Mouse (Mus musculus): ENCODE results near the gene Dars2. TPM values are rescaled to one million over a fixed set of nuclear protein-coding genes. Genes with fewer than 3 reads are reported as not detected.

Gene Dars2
- polyA plus RNA-seq, 1 experiment from 2014 or later, result 35.7 TPM

DNA sequence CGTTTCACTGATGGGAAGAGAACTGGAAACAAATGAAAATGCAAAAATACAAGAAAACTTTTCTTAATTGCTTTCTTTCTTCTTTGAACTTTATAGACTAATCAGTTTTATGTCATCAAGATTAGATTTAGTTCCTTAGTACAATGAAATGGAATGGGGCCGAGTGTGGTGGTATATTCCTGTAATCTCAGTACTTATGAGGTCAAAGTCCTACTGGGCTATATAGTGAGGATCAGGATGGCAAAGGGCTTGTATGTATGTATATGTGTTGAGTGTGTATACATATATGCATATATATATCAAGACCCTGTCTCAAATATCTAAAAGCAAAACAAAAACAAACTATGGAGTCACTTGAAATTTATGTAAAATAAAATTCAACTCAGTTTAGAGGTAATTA, 54.1 kb downstream of the Dars2 start:
- H3K9me3 ChIP-seq, result no peaks in the 10 kb centered on the region
- H3K36me3 ChIP-seq, result peaks cover 56% of the 10 kb centered on the region
- H3K4me3 ChIP-seq (replicated peaks), result no peak overlapping the region
- no peaks in the 10 kb centered on the region; the same call in 1 of the 2 replicates for H3K4me1 ChIP-seq (replicated peaks)
- H3K27me3 ChIP-seq, result no peaks in the 10 kb centered on the region
- WGBS, result 81% methylated on average over 2 of the region's 2 CpGs
- no peak overlapping the region for H3K27ac ChIP-seq
- no peak overlapping the region for H3K9ac ChIP-seq (replicated peaks)
- no peak for ATAC-seq (ENCODE audit: insufficient number of reproducible peaks, insufficient read depth, low FRiP score, low TSS enrichment, low read depth)
- no peak overlapping the region for H3K4me2 ChIP-seq

DNA sequence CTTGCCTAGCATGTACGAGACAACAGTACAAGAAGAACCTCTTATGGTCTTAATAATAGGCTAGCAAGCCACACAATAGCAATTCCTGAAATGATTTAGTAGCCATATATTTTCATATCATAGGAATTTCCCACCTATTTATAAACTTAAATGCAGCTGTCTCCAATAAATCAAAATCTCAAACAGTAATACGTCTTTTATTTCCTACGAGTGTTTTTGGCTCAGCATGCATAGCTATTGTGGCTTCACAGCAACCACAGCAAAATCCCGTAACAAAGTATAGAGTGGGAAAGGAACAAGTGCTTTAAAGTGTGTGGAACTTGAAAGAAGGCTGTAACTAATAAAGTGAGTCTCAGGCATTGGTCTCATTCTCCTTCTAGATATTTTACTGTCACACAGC, 60.0 kb downstream of the Dars2 start:
- 70% methylated on average over 4 of the region's 4 CpGs for WGBS
- no peaks in the 10 kb centered on the region for H3K9me3 ChIP-seq
- H3K36me3 ChIP-seq, result peaks cover 33% of the 10 kb centered on the region
- H3K4me1 ChIP-seq (replicated peaks), result no peaks in the 10 kb centered on the region; the same call in none of the 2 replicates
- no peak overlapping the region for H3K4me3 ChIP-seq (replicated peaks)
- no peak overlapping the region for H3K4me2 ChIP-seq
- ATAC-seq (ENCODE audit: insufficient number of reproducible peaks, insufficient read depth, low FRiP score, low TSS enrichment, low read depth), result no peak
- H3K27ac ChIP-seq, result no peak overlapping the region
- no peaks in the 10 kb centered on the region for H3K27me3 ChIP-seq
- no peak overlapping the region for H3K9ac ChIP-seq (replicated peaks)

DNA sequence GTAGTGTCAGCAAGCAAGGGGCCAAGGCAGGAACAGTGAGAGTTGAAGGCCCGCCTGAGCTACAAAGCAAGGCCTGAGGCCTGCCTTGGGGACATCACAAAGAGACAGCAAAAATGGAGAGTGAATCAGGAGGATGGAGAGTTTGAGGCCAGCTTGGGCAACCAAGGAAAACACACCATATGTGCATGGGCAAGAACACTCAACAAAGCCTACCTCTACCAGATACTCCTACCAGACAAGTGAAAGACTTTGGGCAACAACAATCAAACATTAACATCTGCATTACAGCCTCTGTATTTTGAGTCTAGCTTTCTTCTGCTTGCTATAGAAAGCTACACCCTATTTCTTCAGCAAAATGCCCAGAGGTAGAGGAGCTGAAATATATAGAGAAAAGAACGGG, 62.4 kb downstream of the Dars2 start:
- no peaks in the 10 kb centered on the region for H3K9me3 ChIP-seq
- 91% methylated on average over 2 of the region's 2 CpGs for WGBS
- H3K4me2 ChIP-seq, result no peak overlapping the region
- no peak overlapping the region for H3K9ac ChIP-seq (replicated peaks)
- no peaks in the 10 kb centered on the region for H3K27me3 ChIP-seq
- H3K27ac ChIP-seq, result no peak overlapping the region
- H3K4me1 ChIP-seq (replicated peaks), result no peaks in the 10 kb centered on the region; the same call in none of the 2 replicates
- no peak for ATAC-seq (ENCODE audit: insufficient number of reproducible peaks, insufficient read depth, low FRiP score, low TSS enrichment, low read depth)
- no peak overlapping the region for H3K4me3 ChIP-seq (replicated peaks)
- peaks cover 30% of the 10 kb centered on the region for H3K36me3 ChIP-seq

DNA sequence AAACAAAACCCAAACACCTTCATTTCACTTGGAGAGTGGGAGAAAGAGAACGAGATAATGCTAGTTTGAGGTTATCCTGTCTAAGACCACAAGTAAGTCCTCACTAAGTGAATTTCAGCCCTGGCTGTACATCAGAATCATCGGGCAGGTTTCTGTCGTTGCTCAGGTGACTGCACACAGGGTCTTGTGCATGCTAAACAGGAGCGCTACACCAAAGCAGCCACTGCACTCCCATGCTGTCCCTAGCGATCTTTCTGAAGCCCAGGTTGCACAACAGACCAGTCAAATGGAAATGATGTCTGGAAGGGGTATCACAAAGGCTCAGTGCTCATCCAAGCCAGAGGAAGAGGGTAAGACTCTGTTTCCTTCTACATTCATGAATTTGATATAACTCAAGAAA, 64.0 kb downstream of the Dars2 start:
- H3K27me3 ChIP-seq, result no peaks in the 10 kb centered on the region
- no peaks in the 10 kb centered on the region; the same call in none of the 2 replicates for H3K4me1 ChIP-seq (replicated peaks)
- no peak for ATAC-seq (ENCODE audit: insufficient number of reproducible peaks, insufficient read depth, low FRiP score, low TSS enrichment, low read depth)
- H3K9me3 ChIP-seq, result no peaks in the 10 kb centered on the region
- no peak overlapping the region for H3K27ac ChIP-seq
- H3K9ac ChIP-seq (replicated peaks), result no peak overlapping the region
- WGBS, result 91% methylated on average over 5 of the region's 5 CpGs
- no peak overlapping the region for H3K4me3 ChIP-seq (replicated peaks)
- peaks cover 17% of the 10 kb centered on the region; the same call in 1 of the 2 replicates for H3K36me3 ChIP-seq
- no peak overlapping the region for H3K4me2 ChIP-seq

DNA sequence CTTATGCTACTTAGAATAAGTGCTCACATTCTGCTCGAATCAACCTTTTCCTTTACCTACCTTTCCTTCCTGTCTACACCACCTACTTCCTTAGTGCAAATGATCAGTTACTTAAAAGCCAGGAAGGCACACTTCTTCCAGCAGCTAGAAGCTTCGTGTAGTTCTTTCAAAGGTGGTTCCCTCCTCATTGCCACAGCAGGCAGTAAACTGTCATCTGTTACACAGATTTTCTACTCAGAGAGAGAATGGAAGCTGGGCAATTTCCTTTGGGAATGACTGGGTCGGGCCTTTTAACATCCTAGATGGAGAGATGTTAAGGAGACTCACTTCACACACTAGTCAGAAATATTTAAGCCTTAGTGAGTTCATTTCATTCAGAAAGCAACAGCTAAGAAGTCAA, 64.9 kb downstream of the Dars2 start:
- ATAC-seq (ENCODE audit: insufficient number of reproducible peaks, insufficient read depth, low FRiP score, low TSS enrichment, low read depth), result no peak
- H3K27ac ChIP-seq, result no peak overlapping the region

DNA sequence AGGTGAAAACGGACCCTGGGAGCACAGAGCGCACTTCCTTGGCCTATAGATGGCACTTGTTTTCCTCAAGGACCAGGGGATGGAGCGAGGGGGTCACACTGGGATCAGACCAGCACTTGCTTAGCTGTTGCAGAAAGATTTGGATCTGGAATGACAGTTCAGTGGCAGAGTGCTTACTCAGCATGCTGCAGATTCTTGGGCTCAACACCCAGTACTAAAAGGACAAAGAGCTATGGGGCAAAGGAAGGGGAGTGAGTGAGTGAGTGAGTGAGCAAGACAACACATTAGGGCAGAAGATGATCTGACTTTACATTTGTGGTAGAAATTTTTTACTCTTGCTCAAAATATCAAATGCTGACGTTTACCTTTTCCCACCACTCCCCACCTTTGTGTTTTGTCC, 65.5 kb downstream of the Dars2 start:
- no peak overlapping the region for H3K27ac ChIP-seq
- 60% methylated on average over 4 of the region's 4 CpGs for WGBS
- H3K4me2 ChIP-seq, result no peak overlapping the region
- no peaks in the 10 kb centered on the region for H3K27me3 ChIP-seq
- H3K4me3 ChIP-seq (replicated peaks), result no peak overlapping the region
- no peaks in the 10 kb centered on the region; the same call in none of the 2 replicates for H3K4me1 ChIP-seq (replicated peaks)
- H3K9me3 ChIP-seq, result no peaks in the 10 kb centered on the region
- H3K36me3 ChIP-seq, result peaks cover 15% of the 10 kb centered on the region; the same call in 1 of the 2 replicates
- no peak overlapping the region for H3K9ac ChIP-seq (replicated peaks)
- ATAC-seq (ENCODE audit: insufficient number of reproducible peaks, insufficient read depth, low FRiP score, low TSS enrichment, low read depth), result no peak

More for the DNA sequence above, 64.9 kb downstream of the Dars2 start:
- H3K9me3 ChIP-seq, result no peaks in the 10 kb centered on the region
- no peak overlapping the region for H3K4me2 ChIP-seq
- H3K4me1 ChIP-seq (replicated peaks), result no peaks in the 10 kb centered on the region; the same call in none of the 2 replicates
- WGBS, result 41% methylated on average over 3 of the region's 3 CpGs
- H3K4me3 ChIP-seq (replicated peaks), result no peak overlapping the region
- no peak overlapping the region for H3K9ac ChIP-seq (replicated peaks)
- H3K27me3 ChIP-seq, result no peaks in the 10 kb centered on the region
- H3K36me3 ChIP-seq, result peaks cover 15% of the 10 kb centered on the region; the same call in 1 of the 2 replicates

DNA sequence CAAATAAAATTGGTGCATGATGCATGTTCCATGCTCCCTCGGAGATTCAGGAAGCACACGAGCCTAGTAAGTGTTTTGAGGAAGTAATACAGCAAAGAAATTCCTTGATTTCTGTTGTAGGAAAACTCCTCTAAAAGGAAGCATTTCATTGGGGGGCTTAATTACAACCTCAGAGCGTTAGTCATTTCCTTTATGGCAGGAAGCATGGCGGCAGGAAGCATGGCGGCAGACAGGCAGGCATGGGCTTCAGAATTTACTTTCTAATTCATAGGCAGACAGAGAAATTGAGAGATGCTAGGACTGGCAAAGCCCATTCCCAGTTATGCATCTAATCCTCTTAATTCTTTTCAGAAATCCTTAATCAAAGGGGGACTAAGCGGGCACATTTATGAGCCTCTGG, 76.6 kb downstream of the Dars2 start:
- H3K27me3 ChIP-seq, result no peaks in the 10 kb centered on the region
- no peaks in the 10 kb centered on the region for H3K36me3 ChIP-seq
- WGBS, result 75% methylated on average over 6 of the region's 6 CpGs
- no peak for ATAC-seq (ENCODE audit: insufficient number of reproducible peaks, insufficient read depth, low FRiP score, low TSS enrichment, low read depth)
- no peaks in the 10 kb centered on the region for H3K4me1 ChIP-seq (replicated peaks)
- H3K9ac ChIP-seq (replicated peaks), result no peak overlapping the region
- no peak overlapping the region for H3K27ac ChIP-seq
- no peak overlapping the region for H3K4me2 ChIP-seq
- no peak overlapping the region for H3K4me3 ChIP-seq (replicated peaks)
- H3K9me3 ChIP-seq, result no peaks in the 10 kb centered on the region

Other genes with a start within 250 kb of the Dars2 start
- gene Rc3h1, start 164.2 kb downstream of the Dars2 start, polyA plus RNA-seq (2016; fragmentation: Nextera tagmentation; extraction: Ambion mirVana), result 10.0 and 10.6 TPM in 2 replicates
- gene Serpinc1, start 92.1 kb downstream of the Dars2 start, polyA plus RNA-seq (2016; fragmentation: Nextera tagmentation; extraction: Ambion mirVana), result 2.8 TPM in 2 replicates
- gene Zbtb37, start 35.8 kb downstream of the Dars2 start, polyA plus RNA-seq (2016; fragmentation: Nextera tagmentation; extraction: Ambion mirVana), result 8.5 and 11.1 TPM in 2 replicates
- gene Cenpl, start 55 bp upstream of the Dars2 start, polyA plus RNA-seq (2016; fragmentation: Nextera tagmentation; extraction: Ambion mirVana), result 40.4 and 40.7 TPM in 2 replicates
- gene Klhl20, start 60.9 kb upstream of the Dars2 start, polyA plus RNA-seq (2016; fragmentation: Nextera tagmentation; extraction: Ambion mirVana), result 18.0 and 19.5 TPM in 2 replicates
- 3.5 and 3.7 TPM in 2 replicates for gene Ankrd45, start 72.0 kb upstream of the Dars2 start, polyA plus RNA-seq (2016; fragmentation: Nextera tagmentation; extraction: Ambion mirVana)
- 0.18 and 0.23 TPM in 2 replicates for gene Tex50, start 88.7 kb upstream of the Dars2 start, polyA plus RNA-seq (2016; fragmentation: Nextera tagmentation; extraction: Ambion mirVana)
- gene Prdx6, start 180.6 kb upstream of the Dars2 start, polyA plus RNA-seq (2016; fragmentation: Nextera tagmentation; extraction: Ambion mirVana), result 499 and 503 TPM in 2 replicates

Data from limb, embryonic 12.5 days (tissue).